Mouse (Mus musculus) neural tube, embryonic 14.5 days (tissue): ENCODE results near the gene BC100530. TPM values are rescaled to one million over a fixed set of nuclear protein-coding genes. Genes with fewer than 3 reads are reported as not detected.
"Not testable (repeated sequence)": the region's sequence is repeated elsewhere in the genome, so short reads cannot be mapped to it uniquely, and the experiment has no call there.

Experiments used
- ATAC-seq: fragments of 200-750 bp; cut with Nextera tagmentation; 2 replicates; pipeline ENCODE4 v1.8.0; 2017; ENCODE audit warnings: low read depth, mild to moderate bottlenecking, moderate TSS enrichment, moderate library complexity
- H3K27ac ChIP-seq: fragments of 300-500 bp; sonication (generic); 2 replicates; pipeline ENCODE4 v1.5.1; 2014; ENCODE audit warnings: low read depth, mild to moderate bottlenecking, control low read depth, low read length, moderate library complexity, mixed read lengths
- H3K27me3 ChIP-seq: fragments of 300-500 bp; sonication (generic); 2 replicates; pipeline ENCODE4 v1.6.1; 2014; ENCODE audit warnings: low read length; ENCODE audit not compliant: control insufficient read depth, insufficient read depth
- H3K36me3 ChIP-seq: fragments of 300-500 bp; sonication (generic); 2 replicates; pipeline ENCODE4 v1.6.1; 2014; ENCODE audit warnings: low read length, mixed read lengths; ENCODE audit not compliant: control insufficient read depth, insufficient read depth
- H3K4me1 ChIP-seq: fragments of 300-500 bp; sonication (generic); 2 replicates; pipeline ENCODE4 v1.6.1; 2014; ENCODE audit warnings: low read length; ENCODE audit not compliant: control insufficient read depth, insufficient read depth
- H3K4me2 ChIP-seq: fragments of 300-500 bp; sonication (generic); 2 replicates; pipeline ENCODE4 v1.6.1; 2014; ENCODE audit warnings: mild to moderate bottlenecking, low read depth, low read length, control low read depth
- H3K4me3 ChIP-seq: fragments of 300-500 bp; sonication (generic); 2 replicates; pipeline ENCODE4 v1.5.1; 2014; ENCODE audit warnings: low read depth, low read length, control low read depth, mixed read lengths
- H3K9ac ChIP-seq: fragments of 300-500 bp; sonication (generic); replicated peaks from 2 replicates; pipeline ENCODE4 v1.6.1; 2014; ENCODE audit warnings: low read depth, mild to moderate bottlenecking, control low read depth, low read length, mixed read lengths
- H3K9me3 ChIP-seq: fragments of 300-500 bp; sonication (generic); 2 replicates; pipeline ENCODE4 v1.6.1; 2016; ENCODE audit warnings: low read length; ENCODE audit not compliant: control insufficient read depth
- WGBS: fragments of 180-500 bp; shearing (Covaris S2); extraction: QIAGEN DNeasy Blood & Tissue Kit; methylation state at CpG from one replicate; pipeline ENCODE4 v1.1.7; 2014; 5-methylcytosine and 5-hydroxymethylcytosine counted together
- polyA plus RNA-seq: library from polyadenylated mRNA; unstranded; fragments of >200 nt; fragmentation: Nextera tagmentation; extraction: Ambion mirVana; gene quantifications from 2 replicates; pipeline ENCODE4 v1.2.1, GENCODE M21; 2014

Gene BC100530
- 2.5 TPM in 1 of 2 replicates, not detected in the other for polyA plus RNA-seq

DNA sequence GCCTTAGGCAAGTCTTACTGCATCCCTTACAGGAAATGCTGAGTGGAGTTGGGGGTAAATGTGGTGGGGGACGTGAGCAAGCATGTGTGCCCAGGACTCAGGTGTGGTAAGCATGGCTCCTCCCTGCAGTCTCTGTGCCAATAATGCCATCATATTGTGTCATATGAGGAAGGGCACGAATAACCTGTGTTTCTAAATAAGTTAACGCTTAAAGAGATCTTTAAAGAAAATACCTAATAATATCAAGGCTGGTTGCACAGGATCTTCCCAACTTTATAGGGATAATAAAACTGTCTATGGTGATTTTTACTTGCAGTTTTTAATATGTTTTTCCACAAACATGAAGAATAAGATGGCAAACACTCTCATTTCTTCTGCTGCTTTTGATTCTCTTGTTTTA is at the start of gene BC100530:
BC100530 (minus strand) TSS at position 101 of the 400 bp plus-strand sequence.
- H3K27me3 ChIP-seq, H3K27ac ChIP-seq, H3K9ac ChIP-seq, H3K36me3 ChIP-seq, H3K9me3 ChIP-seq, H3K4me2 ChIP-seq, ATAC-seq, H3K4me3 ChIP-seq, H3K4me1 ChIP-seq: not testable (repeated sequence)
- WGBS = 85% methylated on average over 3 of the region's 3 CpGs

DNA sequence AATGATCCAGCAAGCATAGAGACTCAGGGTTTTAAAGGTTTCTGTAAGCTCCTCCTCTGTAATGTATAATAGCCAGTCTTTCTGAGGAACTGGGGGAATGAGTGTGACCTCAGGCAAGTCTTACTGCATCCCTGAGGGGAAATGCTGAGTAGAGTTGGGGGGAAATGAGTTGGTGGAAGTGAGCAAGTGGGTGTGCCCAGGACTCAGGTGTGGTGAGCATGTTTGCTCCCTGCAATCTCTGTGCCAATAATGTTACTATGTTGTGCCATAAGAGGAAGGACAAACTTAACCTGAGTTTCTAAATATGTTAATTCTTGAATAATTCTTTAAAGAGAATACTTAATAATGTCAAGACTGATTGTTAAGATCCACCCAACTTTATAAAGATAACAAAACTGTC is 40.8 kb upstream of the BC100530 start, which contains the start of gene Stfa2:
Stfa2 (minus strand) TSS at position 101 of the 400 bp plus-strand sequence.
- ATAC-seq = no peak
- Histone ChIP-seq H3K9ac (no peak within 1 kb of the TSS), H3K27ac (no peak within 1 kb of the TSS), H3K4me2 (no peak within 1 kb of the TSS), H3K4me3 (no peak within 1 kb of the TSS), H3K36me3 (no peaks in the 10 kb centered on the region), H3K4me1 (no peaks in the 10 kb centered on the region), H3K27me3 (no peaks in the 10 kb centered on the region), H3K9me3 (no peaks in the 10 kb centered on the region)

DNA sequence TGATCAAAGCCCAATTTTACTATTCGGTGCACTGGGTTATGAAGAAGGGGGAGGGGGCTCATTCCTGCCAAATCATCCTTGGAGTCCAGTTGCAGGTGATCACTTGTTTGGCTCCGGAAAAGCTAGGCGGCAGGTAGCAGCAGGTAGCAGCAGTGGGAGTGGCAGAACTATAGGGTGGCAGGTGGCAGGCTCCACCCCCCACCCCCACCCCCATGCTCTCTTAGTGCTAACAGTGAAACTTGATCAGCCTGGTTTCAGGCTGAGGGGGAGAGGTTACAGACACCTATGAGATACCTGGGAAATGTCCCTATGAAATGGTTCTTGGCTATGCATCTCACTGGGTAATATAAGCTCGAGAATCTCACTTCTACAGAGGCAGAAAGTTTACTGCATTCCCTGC is 21.5 kb upstream of the BC100530 start:
- Histone ChIP-seq H3K9me3 (no peaks in the 10 kb centered on the region), H3K27ac (no peak overlapping the region), H3K4me2 (no peak overlapping the region), H3K9ac (no peak overlapping the region), H3K27me3 (no peaks in the 10 kb centered on the region), H3K4me3 (no peak overlapping the region), H3K36me3 (no peaks in the 10 kb centered on the region), H3K4me1 (no peaks in the 10 kb centered on the region)
- 22% methylated on average over 4 of the region's 4 CpGs for WGBS
- ATAC-seq = no peak

- no peaks in the 10 kb centered on the region for H3K27me3 ChIP-seq
- no peak overlapping the region for H3K9ac ChIP-seq
- no peaks in the 10 kb centered on the region for H3K4me1 ChIP-seq
- no peak overlapping the region for H3K4me3 ChIP-seq
- no peak overlapping the region for H3K27ac ChIP-seq
- 66% methylated on average over 2 of the region's 2 CpGs for WGBS
- ATAC-seq = no peak
- H3K36me3 ChIP-seq = no peaks in the 10 kb centered on the region
- no peaks in the 10 kb centered on the region for H3K9me3 ChIP-seq
- no peak overlapping the region for H3K4me2 ChIP-seq
Measured at GRCm38 (mm10) chr16:36337171-36337570, 30.4 kb downstream of the BC100530 start.

GRCm38 (mm10) chr16:36334232-36334631 is 33.3 kb downstream of the BC100530 start, which contains the start of gene BC117090:
Gene BC117090, minus strand, starts transcription at chr16:36334332.
- Histone ChIP-seq H3K27me3 (no peaks in the 10 kb centered on the region), H3K9me3 (no peaks in the 10 kb centered on the region), H3K4me2 (no peak within 1 kb of the TSS), H3K4me1 (no peaks in the 10 kb centered on the region), H3K9ac (no peak within 1 kb of the TSS), H3K4me3 (no peak within 1 kb of the TSS), H3K36me3 (no peaks in the 10 kb centered on the region), H3K27ac (no peak within 1 kb of the TSS)
- ATAC-seq = no peak
- WGBS = 85% methylated on average over 3 of the region's 3 CpGs

DNA sequence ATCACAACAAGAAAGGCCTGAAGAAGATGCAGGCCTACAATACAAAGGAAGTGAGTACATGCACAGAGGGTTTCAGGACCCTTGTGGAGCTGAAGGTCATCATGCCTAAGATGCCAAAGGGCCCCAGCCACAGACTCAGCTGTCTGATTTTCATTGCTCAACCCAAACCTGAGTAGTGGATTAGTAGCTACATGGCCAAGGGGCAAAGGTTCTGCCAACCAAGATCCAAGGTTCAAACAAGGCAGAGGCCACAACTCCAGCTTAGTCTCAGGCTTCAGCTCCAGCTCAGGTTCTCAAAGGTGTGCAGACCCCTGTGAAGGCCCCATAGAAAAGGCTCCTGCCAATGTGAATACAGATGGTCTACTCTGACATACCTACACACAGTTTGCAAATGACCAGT is 48.3 kb downstream of the BC100530 start:
- Histone ChIP-seq H3K27ac (no peak overlapping the region), H3K4me3 (no peak overlapping the region), H3K36me3 (no peaks in the 10 kb centered on the region), H3K27me3 (no peaks in the 10 kb centered on the region), H3K4me1 (no peaks in the 10 kb centered on the region), H3K9me3 (no peaks in the 10 kb centered on the region), H3K9ac (no peak overlapping the region), H3K4me2 (no peak overlapping the region)
- ATAC-seq = no peak

DNA sequence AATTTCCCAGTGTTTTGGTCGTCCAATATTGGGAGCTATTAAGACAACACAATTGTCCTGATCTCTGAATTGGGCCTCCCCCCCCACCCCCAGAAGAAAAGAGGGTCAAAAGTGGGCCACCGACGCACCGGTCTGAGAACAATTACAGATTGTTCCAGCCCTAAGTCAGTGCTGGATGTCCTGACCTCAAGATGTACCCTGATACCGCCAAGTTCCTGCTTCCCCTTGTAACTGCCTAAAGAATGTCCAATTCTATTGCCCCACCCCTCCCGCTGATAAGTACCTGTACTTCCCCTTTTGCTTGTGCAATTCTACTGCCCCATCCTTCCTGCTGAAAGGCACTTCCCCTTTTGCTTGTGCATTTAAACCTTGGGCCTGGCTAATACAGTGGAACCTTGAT is 51.4 kb downstream of the BC100530 start:
- H3K36me3 ChIP-seq, H3K4me2 ChIP-seq, H3K27ac ChIP-seq, H3K27me3 ChIP-seq, ATAC-seq, H3K9me3 ChIP-seq, H3K9ac ChIP-seq, H3K4me3 ChIP-seq, H3K4me1 ChIP-seq: not testable (repeated sequence)
- 65% methylated on average over 6 of the region's 6 CpGs for WGBS

Other genes starting within 250 kb of the BC100530 start
- 0.19 TPM in 1 of 2 replicates, not detected in the other for gene Csta1, start 236.5 kb downstream of the BC100530 start, polyA plus RNA-seq
- not detected in 2 replicates for gene Stfa2l1, start 210.9 kb downstream of the BC100530 start, polyA plus RNA-seq
- 1.8 TPM in 1 of 2 replicates, not detected in the other for gene Gm5483, start 183.5 kb downstream of the BC100530 start, polyA plus RNA-seq
- gene Gm5416, start 157.3 kb downstream of the BC100530 start, polyA plus RNA-seq = not detected in 2 replicates
- gene 2010005H15Rik, start 146.3 kb downstream of the BC100530 start, polyA plus RNA-seq = not detected in 2 replicates
- gene Stfa1, start 90.8 kb downstream of the BC100530 start, polyA plus RNA-seq = 0.46 and 1.7 TPM in 2 replicates
- not detected in 2 replicates for gene BC117090, start 33.4 kb downstream of the BC100530 start, polyA plus RNA-seq
- not detected in 2 replicates for gene Stfa2, start 40.7 kb upstream of the BC100530 start, polyA plus RNA-seq
- gene Stfa3, start 87.6 kb upstream of the BC100530 start, polyA plus RNA-seq = 0.79 TPM in 1 of 2 replicates, not detected in the other
- not detected in 2 replicates for gene Casr, start 194.4 kb upstream of the BC100530 start, polyA plus RNA-seq